Mouse (Mus musculus) MEL-GATA-1-ER (cell line): Measurements from ENCODE around the gene Gng8.

Source experiments
- DNase-seq: peaks from one replicate; pipeline ENCODE4 v3.0.0-alpha.2; 2012; ENCODE audit warnings: low read depth; ENCODE audit errors: extremely low read depth

Gng8 gene

DNA sequence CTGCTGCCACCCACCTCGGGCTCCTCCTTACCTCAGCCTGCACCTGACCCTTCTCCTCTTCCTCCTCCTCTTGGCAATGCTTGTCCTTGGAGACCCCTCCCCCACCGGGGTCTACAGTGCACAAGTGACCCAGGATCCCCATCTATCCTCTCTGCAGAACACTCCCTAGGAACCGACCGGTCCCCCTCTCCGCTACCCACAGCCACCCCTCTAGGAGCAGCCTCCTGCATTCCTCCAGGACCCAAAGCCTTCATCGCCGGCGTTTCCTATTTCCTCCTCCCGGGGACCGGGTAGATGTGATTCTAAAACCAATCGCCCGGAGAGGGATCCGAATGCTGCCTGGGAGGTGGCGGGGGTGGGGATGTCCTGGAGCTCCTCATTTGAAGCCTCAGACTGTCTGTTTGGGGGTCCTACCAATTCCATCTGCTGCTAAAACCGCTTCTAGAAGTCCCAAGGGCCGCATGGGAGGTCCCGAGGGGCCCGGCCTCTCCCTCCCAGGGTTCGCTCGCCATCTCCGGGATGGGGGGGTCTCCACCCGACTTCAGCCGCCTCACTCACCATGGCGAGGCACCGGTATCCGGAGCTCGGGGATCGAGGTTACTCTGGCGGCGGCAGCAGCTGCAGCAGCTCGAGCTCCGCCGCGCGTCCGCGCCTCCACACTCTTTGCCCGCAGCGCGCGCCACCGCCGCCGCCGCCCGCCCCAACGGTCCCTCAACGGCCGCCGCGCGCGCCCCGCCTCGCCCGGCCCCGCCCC lies 31.9 kb downstream of the Gng8 start:
- DNase-seq = no peak

DNA sequence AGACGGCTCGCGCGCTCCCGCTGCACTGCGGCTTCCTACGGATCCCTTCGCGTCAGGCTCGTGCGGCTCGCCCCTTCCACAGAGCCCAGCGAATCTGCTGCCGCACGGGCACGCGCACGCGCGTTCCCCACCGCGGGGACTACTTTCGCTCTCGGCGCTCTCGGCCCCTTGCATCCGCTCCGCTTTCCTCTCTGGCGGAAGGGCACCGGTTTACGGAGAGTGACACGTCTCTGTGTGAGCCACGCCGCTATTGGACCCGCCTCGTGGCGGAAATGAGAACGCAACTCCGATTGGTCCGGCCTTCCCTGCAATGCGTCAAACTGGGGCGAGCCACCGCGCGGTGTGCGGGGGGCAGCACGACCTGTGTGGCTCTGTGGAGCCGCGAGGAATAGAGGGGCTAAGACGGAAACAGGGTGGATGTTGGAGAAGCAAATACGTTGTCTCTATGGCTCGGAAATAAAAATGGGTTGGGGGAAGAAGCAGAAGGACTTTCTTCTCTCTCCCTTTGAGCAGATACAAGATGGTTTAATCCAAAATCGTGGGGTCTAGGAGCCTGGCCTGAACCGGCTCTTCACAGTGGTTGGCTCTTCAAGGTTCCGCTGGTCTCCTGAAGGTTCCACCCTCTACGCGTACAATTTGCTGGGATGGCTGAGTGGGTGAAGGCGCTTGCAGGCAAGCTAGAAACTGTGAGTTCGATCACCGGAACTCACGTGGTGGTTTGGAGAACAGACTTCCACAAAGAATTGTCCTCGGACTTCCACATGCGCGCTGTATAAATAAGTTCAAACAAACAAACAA lies 32.6 kb downstream of the Gng8 start, which contains the start of gene Calm3:
Calm3 (minus strand) TSS at position 78 of the 798 bp plus-strand sequence.
- DNase-seq = peak; percentile 99

DNA sequence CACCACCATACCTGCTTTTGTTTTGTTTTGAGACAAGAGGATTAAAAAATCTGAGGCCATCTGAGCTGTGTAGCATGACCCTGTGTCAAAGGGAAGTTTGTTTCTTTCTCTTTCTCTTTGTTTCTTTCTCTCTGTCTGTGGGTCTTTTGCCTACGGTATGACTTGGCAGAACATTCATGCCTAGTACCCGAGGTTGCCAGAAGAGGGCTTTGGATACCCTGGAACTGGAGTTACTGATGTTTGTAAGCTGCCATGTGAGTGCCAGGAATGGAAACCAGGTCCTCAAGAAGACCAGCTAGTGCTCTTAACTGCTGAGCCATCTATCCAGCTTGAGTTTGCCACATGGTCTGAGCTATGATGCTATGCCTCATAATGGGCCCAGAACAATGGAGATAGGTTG lies 36.8 kb downstream of the Gng8 start:
- DNase-seq = no peak

DNA sequence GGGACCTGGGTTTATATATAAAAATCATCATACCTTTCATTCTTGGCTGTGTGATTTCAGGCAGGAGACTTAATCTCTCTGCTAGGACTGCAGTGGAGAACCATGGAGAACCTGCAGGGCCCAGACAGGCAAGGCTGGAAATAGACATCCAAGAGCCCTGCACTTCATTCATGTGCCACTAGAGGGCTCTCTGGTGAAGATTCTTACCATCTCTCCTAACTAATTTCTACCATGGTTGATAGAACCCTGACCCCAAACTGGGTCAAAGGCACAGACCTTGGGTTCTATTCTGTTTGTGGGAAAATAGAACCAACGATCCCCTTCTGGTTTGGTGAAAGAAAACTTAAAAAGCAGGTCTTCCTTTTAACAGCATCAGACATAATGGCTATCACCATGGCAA lies 39.3 kb downstream of the Gng8 start:
- DNase-seq = no peak

DNA sequence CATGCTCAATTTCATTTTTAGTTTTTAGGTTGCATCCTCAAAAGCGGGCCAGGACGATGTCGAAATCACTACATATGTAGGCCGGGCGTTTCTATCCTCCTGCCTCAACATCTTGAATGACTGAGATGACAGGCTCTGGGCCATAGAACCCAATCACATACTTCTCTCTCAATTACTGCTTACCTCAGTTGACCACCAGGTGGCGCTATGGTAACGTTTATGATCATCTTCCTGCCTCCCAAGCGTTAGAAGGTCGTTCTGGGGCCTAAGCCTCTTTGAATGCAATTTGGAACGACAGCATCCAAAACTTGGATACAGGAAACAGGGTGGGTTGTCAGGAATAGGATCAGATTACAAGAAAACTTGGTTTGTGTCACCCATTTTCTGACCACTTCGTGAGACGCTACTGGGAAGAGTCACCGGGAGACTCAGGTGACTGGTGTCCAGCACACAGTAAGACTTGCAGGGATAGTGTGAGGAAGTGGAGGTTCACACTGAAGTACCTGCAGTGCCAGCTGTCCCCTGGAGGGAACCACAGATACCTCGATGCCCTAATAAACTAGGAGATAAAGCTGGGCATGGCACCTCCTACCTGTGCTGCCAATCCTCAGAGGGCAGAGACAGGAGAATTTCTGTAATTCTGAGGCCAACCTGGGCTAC lies 40.5 kb downstream of the Gng8 start:
- peak; percentile 79 for DNase-seq

DNA sequence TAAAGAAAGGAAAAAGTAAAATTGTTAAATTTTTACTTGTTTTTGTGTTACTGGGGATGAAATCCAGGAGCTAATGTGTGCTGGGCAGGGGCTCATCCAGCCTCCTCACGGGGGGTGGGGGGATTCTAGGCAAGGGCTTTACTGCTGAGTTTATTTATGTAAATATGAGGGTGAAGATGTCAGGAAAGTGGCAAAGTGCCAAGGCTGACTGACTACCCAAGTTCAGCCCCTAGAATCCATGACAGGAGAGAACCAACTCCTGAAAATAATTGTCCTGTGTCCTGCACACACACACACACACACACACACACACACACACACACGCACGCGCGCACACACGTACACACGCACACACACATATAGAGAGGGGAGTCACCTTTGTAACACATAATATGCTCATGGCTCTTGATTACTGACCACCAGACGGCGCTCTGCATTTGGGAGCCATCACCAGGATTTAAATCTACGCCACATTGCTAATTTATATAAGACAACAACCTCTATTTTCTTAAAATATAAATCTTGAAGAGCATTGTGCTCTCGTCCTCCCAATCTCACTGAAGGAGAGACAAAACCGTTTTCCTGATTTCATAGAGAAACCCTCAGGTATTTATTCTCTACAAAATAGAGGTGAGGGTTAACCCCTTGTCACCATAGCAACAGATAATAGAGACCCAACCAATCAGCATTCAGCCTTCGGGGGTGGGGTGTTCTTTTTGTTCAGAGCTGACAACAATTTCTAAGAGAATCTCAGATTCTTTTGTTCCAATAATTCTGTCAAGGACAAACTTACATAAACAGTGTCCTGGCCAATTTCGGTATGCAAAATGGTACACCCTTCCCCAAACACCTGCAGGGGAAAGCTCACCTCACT lies 41.4 kb downstream of the Gng8 start:
- DNase-seq = no peak

DNA sequence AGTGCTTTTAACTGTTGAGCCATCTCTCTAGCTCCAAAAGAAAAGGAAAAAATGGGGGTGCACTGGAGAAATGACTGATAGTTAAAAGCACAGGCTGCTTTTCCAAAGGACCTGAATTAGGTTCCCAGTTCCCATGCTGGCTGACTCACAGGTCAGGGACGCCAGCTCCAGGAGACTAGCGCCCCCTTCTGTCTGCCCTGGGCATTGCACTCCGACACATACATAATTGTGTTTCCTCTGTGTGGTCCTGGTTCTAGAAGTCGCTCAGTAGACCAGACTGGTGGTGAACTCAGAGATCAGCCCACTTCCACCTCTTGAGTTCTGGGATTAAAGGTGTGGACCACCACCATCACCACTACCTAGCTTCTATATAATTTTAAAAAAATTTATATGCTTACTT lies 45.7 kb downstream of the Gng8 start:
- no peak for DNase-seq

DNA sequence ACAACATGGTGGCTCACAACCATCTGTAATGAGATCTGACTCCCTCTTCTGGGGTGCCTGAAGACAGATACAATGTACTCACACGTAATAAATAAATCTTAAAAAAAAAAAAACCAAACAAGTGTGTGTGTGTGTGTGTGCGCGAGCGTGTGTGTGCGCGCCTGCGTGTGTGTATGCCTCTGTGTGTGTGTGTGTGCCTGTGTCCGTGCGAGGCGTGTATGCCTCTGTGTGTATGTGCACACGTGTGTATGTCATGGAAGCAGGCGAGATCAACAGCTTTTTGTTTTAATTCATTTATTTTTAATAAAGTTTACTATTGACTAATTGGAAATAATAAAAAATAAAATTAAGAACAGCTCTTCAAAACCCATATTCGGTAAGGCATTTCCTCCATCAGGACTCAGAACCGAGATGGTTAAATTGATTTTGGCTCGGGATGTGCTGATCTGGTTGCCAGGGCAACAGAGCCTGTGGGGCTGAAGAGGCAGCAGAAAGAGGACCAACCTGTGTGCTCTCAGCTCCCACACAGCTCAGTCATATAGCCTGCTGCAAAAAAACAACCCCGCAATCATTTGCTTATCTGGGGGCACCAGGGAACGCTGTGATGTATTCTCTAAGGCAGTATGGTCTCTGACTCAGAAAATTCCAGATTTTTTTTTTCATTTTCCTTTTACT lies 46.7 kb downstream of the Gng8 start:
- no peak for DNase-seq

DNA sequence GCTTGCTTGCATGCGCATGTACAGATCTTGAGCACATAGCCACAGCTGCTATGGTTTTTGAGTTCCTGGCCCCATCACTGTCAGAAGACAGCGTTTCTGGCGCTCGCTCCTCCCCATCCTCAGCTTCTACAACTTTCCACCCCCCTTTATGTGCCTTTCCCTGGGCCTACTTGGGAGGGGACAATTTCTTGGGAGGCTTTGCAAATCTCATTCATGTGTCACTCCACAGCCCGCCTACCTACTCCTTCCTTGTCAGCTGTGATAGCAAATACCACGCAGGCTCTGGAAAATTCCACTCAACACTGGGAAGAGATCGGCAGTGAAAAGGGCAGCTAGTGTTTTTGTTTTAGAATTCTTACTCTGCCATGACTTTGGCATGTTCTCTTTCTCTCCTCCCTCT lies 48.7 kb downstream of the Gng8 start:
- no peak for DNase-seq

DNA sequence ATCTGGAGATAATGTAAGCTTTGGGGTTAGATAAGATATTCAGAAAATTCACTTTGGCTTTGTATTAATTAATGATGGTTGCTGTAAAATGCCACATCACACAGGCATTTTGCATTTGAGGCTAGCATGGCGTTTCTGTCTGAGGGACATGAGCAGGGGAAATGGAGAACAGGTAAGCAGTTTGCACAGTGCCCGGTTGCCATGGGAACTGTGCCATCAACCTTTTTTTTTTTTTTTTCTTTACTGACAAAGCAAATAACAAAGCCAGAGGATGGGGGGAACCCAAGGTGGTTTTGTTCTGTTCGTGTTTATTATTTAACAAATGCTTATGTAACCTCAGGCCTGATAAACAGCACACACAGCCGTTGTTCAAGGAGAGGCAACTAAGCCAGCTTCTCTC lies 51.3 kb downstream of the Gng8 start:
- DNase-seq = no peak

DNA sequence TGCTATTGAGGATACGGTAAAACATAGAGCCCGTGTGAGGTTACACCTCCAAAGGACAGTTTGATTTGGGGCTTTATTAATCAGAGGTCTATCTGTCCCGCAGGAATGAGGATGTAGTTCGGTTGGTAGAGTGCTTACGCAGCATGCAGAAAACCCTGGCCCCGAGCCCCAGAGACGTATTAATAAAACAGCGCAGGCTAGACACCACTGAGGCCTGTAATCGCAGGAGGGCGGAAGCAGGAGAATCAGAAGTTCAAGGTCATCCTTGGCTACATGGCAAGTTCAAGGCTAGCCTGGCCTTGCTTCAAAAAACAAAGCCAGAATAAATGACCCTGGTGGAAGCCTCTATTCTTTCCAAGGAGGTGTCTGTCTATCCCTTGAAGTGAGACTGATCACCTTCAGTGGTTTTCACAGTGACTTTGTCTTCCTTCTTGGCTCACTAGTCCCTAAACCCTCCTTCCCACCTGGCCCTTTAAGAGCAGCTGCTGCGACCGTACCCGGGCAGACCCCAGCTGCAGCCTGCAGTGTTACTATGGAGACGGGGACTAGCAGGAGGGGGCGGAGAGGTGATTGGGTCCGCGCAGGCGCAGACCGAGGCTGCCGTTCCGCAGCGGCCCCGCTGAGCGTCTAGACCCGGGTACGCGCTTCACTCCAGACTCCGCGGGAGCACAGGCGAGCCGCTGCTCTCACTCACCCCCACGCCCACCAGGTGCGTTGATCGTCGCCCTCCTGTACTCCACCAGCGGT lies 52.6 kb downstream of the Gng8 start, which contains the start of gene Pnmal2:
Pnmal2 (plus strand) TSS at position 622 of the 747 bp plus-strand sequence.
- DNase-seq = no peak

DNA sequence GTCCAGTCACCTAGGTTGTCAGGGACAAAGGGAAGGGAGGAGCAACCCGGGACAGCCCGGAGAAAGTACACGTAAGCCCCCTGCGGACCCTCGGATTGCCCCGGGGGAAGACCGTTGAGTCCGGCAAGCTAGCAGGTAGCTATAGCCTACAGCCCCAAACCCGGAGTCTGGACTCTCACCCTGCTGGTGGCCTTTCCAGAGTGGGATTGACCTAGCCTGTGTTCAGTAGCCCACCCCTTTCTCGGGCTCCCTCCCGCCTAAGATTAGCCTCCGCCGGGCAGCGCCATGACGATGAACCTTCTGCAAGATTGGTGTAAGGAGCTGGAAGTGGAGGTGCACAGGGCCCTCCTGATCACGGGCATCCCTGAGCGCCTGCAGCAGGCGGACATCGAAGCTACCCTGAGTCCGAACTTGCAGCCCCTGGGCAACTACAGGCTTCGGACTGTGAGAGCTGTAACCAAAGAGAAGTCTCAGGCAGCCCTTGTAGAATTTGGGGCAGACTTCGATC lies 53.3 kb downstream of the Gng8 start:
- DNase-seq = no peak
